Mouse (Mus musculus): ENCODE measurements around the gene Man1b1.

The Man1b1 gene

GRCm38 (mm10) chr2:25364313-25364712 is 32.2 kb downstream of the Man1b1 start:
- no peak for DNase-seq (ENCODE audit: low read depth, low spot score)

- no peak for DNase-seq (ENCODE audit: low read depth, low spot score)
These were observed 32.6 kb downstream of the Man1b1 start for GRCm38 (mm10) chr2:25364761-25365090.

DNA sequence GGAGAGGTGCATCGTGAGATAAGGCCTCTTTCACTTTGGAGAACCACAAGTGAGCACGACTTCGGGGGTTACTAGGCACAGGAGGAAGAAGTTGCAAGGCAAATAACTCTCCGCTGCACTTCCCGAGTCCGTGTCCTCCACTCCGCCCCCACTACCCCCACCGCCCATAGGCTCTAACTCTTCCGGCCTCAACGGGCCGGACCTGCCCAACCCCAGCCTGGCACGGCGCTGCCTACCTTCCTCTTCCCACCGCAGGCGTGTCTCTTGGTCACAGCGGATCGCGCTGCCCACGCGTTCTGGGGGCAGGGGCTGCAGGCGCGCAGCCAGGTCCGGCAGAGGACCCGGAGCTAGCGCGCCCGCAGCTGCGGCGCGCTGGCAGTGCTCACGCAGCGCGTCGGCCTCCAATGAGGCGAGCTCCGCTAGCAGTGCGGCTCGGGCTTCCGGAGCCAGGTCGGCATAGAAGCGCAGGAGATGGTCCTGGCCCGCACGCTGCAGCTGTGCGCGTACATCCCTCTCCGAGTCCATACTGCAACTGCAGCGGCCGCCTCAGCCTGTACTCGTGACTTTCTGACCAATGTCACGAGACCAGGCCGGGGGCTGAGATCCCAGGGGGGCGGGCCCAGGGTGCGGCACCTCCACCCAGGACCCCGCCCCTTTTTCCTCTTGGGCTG is 33.1 kb downstream of the Man1b1 start, which contains the start of gene Uap1l1:
Uap1l1 (minus strand) TSS at position 592 of the 671 bp plus-strand sequence.
- peak; percentile 92 for DNase-seq (ENCODE audit: low read depth, low spot score)

DNA sequence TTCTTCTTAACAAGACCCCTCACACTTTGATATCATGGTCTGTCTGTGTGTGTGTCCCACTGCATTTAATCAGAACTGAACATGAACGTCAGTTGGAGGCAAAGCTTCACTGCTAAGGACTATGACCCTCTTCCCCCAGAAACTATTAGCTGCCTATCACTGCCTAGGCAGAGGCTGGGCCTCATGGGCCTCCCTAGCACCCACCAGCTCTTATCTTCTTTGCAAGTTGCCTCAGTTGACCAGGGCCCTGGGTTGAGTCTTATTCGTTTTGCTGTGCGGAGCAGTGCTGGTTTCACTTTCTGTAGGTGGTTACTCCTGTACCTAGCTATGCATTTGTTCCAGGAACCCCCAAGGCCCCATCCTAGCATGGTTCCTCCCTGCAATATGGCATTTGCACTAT is 37.9 kb downstream of the Man1b1 start:
- DNase-seq (ENCODE audit: low read depth, low spot score) = no peak

GRCm38 (mm10) chr2:25371764-25372643 is 39.9 kb downstream of the Man1b1 start, which contains the start of gene Sapcd2:
TSS of gene Sapcd2 (plus strand) at chr2:25372321.
- DNase-seq (ENCODE audit: low read depth, low spot score) = peak; percentile 90

DNA sequence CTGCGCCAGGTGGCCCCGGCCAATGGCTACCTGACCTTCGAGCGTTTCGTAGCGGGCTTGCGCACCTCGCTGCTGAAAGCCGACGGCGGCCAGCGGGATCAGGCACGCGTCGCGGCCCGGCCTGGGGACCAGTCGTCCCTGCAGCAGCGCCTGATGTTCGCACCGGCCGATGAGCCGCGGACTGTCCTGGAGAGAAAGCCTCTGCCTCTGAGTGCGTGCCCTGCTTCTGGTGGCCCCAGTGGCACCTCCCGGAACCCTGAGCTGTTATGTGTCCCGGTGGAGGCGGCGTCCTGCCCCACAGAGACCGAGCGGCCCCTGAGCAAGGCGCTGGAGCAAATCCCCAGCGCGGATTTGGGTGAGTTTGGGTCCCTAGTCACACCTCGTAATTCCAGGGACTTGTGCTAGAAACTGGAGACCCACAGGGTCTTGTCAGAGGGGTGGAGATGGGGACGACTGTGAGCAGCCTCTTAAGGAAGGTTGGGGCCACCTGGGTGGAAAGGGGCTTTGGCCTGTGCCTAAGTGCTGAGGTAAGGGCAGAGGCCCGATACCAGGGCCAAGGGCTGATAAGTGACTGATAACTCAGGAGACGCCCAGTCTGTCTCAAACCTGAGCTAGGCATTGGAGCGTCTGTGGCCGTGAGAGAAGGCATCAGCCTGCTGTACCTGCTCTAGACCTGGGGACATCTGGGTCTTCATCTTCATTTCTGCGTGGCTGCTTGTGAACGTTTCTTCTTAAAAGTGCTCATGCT is 40.7 kb downstream of the Man1b1 start:
- DNase-seq (ENCODE audit: low read depth, low spot score) = no peak

- DNase-seq (ENCODE audit: low read depth, low spot score) = no peak
These were observed 41.3 kb downstream of the Man1b1 start for GRCm38 (mm10) chr2:25373431-25373830.

DNA sequence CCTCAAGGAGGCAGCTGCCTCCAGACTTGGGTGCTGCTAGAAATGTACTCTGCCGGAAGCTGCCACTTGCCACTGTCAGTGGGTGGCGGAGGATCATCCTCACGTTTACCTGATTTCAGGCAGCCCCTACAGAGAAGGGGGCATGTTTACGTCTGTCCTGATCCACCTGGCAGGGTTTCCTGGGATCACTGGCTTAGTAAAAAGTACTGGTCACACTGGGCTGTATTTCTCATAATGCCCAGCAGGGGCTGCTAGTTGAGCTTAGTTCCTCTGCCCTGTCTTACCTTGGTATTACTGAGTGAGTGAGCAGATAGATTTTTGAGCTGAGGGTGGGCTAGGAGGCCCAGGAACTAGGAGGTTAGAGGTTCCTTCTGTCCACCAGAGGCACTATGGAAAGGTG is 44.5 kb downstream of the Man1b1 start:
- DNase-seq (ENCODE audit: low read depth, low spot score) = peak; percentile 82

GRCm38 (mm10) chr2:25384492-25384891 is 52.4 kb downstream of the Man1b1 start:
- DNase-seq (ENCODE audit: low read depth, low spot score) = no peak

DNA sequence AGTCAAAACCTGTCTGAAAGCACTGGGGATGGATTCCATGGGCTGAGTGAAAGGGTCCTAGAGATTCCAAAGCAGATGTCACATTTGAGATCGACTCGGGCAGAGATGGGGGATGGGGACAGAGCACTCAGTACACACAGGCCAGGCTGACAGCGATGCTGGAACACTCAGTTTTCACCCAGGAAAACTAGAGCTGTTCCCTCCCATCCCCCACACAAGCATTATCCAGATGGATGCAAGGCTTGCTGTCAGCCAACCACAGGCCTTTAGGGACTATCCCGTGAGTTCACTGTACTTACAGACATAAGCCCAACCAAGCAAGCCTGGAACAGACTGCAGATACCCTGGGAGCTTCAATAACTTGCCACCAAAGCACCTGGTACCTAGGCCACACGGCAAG is 59.1 kb downstream of the Man1b1 start:
- DNase-seq (ENCODE audit: low read depth, low spot score) = no peak

- DNase-seq (ENCODE audit: low read depth, low spot score) = peak; percentile 88
These were observed 62.4 kb downstream of the Man1b1 start for GRCm38 (mm10) chr2:25394281-25395221.

- DNase-seq (ENCODE audit: low read depth, low spot score) = no peak
These were observed 63.8 kb downstream of the Man1b1 start, which contains the start of gene Entpd2 for GRCm38 (mm10) chr2:25395721-25396596. TSS of gene Entpd2 (plus strand) at chr2:25395874.

DNA sequence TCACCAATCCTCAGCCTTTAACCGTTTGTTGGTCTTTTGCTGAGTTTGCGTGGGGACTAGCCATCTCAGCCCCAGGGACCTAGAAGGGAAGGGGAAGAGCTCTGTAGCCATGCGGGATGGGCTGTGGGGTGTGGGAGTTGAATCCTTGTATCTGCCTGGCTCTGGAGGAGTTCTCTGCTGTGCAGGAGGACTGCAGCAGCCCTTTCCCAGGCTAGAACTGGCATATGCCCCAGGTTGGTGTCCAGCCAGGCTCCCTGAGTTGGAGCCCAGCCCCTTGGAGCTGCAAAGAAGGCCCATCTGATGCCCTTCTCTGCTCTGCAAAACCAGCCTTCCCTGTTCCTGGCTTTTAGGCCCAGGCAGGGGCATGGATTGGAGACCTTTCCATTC is 64.5 kb downstream of the Man1b1 start:
- DNase-seq (ENCODE audit: low read depth, low spot score) = peak; percentile 15

- DNase-seq (ENCODE audit: low read depth, low spot score) = peak; percentile 29
These were observed 64.9 kb downstream of the Man1b1 start for GRCm38 (mm10) chr2:25397010-25397409.

DNA sequence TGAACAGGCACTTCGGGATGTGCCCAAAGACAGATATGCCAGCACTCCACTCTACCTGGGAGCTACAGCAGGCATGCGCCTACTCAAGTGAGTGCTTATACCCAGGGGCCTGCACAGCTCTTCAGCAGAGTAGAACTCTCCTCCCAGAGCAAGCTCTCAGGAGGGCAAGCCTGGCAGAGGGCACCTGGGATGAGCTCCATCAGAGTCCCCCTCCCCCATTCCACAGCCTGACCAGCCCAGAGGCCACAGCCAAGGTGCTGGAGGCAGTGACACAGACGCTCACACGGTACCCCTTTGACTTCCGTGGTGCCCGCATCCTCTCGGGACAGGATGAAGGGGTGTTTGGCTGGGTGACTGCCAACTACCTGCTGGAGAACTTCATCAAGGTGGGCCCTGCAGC is 65.9 kb downstream of the Man1b1 start:
- no peak for DNase-seq (ENCODE audit: low read depth, low spot score)

- DNase-seq (ENCODE audit: low read depth, low spot score) = no peak
These were observed 66.9 kb downstream of the Man1b1 start, which contains the start of gene Npdc1 for GRCm38 (mm10) chr2:25399051-25399450. TSS of gene Npdc1 (plus strand) at chr2:25399351.

DNA sequence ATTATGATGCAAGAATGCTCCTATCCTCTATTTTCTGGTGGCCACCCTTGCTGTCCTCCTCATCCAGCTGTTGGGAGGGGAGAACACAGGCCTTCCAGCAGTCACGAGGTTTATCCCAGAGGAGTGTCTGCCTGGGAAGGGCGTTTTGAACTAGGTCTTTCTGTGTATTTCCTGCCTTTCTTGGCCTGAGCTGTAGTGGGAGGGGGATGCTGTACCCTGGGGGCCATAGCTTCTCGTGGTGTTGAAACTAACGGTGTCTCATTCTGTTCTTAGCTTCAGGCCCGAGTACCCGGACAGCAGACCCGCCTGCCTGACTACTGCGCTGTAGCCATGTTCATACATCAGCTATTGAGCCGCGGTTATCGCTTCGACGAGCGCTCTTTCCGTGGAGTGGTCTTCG is 68.2 kb downstream of the Man1b1 start:
- no peak for DNase-seq (ENCODE audit: low read depth, low spot score)

GRCm38 (mm10) chr2:25400764-25401163 is 68.6 kb downstream of the Man1b1 start:
- DNase-seq (ENCODE audit: low read depth, low spot score) = peak; percentile 57

Measured in 3T3-L1 (cell line).